Mouse (Mus musculus) hematopoietic stem cell, adult 5-6 weeks (primary cell): Measurements from ENCODE around the gene Gpatch3. TPM values are rescaled to one million over a fixed set of nuclear protein-coding genes. Genes with fewer than 3 reads are reported as not detected.

Experiments
- ATAC-seq, 2 experiments: fragments of 125-278 bp in 1 of 2; replicated peaks in 1 of 2; 2 replicates each; pipeline ENCODE4 v1.8.0; 2016 to 2017; ENCODE audit warnings: inconsistent platforms in 2 of 2, mild to moderate bottlenecking in 2 of 2, moderate number of reproducible peaks in 2 of 2, low read depth in 1 of 2, moderate TSS enrichment in 1 of 2; ENCODE audit not compliant: low FRiP score in 2 of 2, poor library complexity in 2 of 2, severe bottlenecking in 2 of 2, insufficient read depth in 1 of 2, low TSS enrichment in 1 of 2
- total RNA-seq: library from RNA; stranded (forward); fragments of 172-1452, 232-1000 nt; gene quantifications from 2 replicates; pipeline ENCODE4 v1.2.3, GENCODE M21; 2017

Gene Gpatch3
- total RNA-seq, 1 experiment from 2014 or later: 11.9 TPM

DNA sequence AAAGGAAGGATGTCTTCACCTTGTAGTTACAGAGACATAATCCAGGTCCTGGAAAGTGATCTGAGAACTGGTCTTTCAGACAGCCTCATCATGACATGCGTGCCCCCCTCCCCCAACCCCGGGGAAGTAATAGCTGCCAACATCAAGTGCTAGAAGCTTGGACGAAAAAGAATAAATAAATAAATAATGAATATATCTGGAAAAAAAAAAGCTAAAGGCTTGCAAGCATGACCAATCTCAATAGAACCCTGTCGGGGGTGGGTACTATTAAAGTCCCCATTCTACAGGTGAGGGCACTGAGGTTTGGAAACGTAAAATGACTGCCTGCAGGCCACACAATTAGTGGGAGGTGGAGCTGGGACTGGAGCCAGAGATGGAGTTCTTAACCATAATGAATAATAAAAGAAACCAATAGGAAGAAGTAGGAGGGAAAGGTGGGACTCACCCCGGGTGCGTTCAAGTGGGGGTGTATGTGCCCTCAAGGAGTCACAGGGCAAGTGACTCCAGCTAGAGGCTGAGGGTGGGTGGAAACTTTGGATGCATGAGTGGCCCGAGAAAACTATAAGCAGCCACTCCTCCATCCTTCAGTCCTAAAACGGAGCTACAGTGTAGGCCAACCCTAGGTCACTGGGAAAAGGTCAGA, 57.3 kb downstream of the Gpatch3 start:
- no peak for ATAC-seq

DNA sequence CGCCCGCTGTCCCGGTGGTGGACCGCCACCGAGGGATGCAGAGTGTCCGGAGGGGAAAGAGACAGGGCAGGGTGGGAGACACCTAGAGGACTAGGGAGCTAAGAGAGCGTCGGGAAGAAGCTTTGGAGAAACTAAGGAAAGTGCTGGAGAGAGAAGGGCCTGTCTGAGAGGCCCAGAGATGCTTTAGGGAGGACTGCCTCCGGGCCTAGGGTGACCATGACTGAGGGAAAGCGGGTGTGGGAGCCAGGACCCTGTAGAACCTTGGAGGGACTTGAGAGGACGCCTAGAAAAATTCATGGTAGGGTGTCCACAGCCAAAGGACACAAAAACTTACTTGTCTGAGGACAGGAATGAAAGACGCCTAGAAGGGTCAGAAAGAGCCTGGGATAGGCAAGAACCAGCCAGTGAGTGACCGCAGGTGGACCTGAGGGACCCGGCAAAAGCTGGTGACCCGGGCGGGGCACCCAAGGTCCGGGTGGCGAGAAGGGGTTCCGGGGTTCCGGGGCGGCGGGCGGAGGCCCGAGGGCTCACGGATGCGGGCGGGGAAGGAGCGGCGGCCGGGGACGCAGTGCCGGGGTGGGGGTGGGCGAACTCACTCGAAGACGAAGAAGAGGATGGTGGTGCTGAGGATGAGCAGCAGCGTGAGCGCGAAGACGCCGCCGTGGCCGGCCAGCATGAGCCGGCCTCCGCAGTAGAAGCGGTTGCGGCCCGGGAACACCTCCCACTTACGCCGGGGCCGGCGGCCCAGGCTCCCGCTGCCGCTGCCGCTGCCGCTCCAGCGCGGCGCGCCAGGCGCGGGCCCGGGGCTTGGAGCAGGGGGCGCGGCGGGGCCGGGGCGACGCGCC, 58.2 kb downstream of the Gpatch3 start:
- ATAC-seq: no peak

DNA sequence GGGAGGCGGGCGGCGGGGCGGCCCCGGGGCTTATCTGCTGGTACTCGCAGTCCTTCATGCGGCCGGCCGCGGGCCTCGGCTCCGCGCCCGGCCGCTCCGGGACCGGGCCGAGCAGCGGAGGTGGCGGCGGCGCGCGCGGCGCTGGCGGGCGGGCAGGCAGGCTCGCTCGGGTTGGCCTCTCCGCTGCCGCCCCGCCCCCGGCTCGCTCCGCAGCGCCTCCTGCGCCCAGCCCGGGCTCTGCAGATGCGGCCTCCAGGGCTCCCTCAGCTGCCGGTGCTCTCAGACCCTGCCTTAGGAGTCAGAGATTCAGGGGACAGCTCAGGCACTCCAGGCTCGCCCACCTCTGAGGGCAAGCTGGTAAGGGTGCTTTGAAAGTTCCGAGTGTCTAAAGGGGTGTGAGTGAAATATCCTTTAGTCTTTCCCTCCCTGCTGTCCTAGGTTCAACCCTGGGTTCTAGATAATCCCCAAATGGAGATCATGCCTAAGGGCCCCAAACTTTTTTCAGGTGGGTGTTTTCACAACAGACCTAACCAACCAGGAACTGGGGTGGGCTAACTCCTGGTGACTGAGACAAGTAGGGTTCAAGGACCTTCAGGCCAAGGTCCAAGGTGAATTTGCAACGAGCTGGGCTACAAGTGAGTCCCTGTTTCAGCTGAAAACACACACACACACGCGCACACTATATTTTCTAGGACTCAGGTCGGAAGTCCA, 58.9 kb downstream of the Gpatch3 start:
- ATAC-seq: peak; percentile 82 to 91

Other genes with a start within 250 kb of the Gpatch3 start
- gene Wdtc1, start 221.3 kb upstream of the Gpatch3 start, total RNA-seq: 11.3 and 13.7 TPM in 2 replicates
- gene Slc9a1, start 205.0 kb upstream of the Gpatch3 start, total RNA-seq: 11.0 and 16.9 TPM in 2 replicates
- gene Tent5b, start 94.6 kb upstream of the Gpatch3 start, total RNA-seq: not detected in 2 replicates
- gene Trnp1, start 76.2 kb upstream of the Gpatch3 start, total RNA-seq: not detected in 2 replicates
- not detected in 2 replicates for gene Kdf1, start 55.8 kb upstream of the Gpatch3 start, total RNA-seq
- 194 and 277 TPM in 2 replicates for gene Nudc, start 28.7 kb upstream of the Gpatch3 start, total RNA-seq
- not detected in 2 replicates for gene Nr0b2, start 21.4 kb upstream of the Gpatch3 start, total RNA-seq
- 15.1 and 21.8 TPM in 2 replicates for gene Gpn2, start 9.6 kb downstream of the Gpatch3 start, total RNA-seq
- gene Sfn, start 27.4 kb downstream of the Gpatch3 start, total RNA-seq: 3.4 and 7.9 TPM in 2 replicates
- gene Zdhhc18, start 75.4 kb downstream of the Gpatch3 start, total RNA-seq: 10.0 and 27.3 TPM in 2 replicates
- 8.2 and 13.4 TPM in 2 replicates for gene Pigv, start 97.9 kb downstream of the Gpatch3 start, total RNA-seq
- gene Arid1a, start 182.0 kb downstream of the Gpatch3 start, total RNA-seq: 40.4 and 47.2 TPM in 2 replicates